Mouse (Mus musculus) embryonic stem cell, embryonic (primary cell): ENCODE measurements around the gene Abcc12.

Experiments used
- CTCF ChIA-PET, 4 experiments: fragments of 300-600 bp in 2 of 4; fragments of 350-600 bp in 2 of 4; sonication (Branson Sonifier 250); formaldehyde crosslinking; loops; one replicate each; lab custom pipeline; 2022; ENCODE audit warnings: inconsistent platforms in 2 of 4; lab: Charles Lee
- POLR2A ChIA-PET, 4 experiments: fragments of 300-600 bp in 2 of 4; fragments of 350-600 bp in 2 of 4; sonication (Branson Sonifier 250); formaldehyde crosslinking; loops; one replicate each; lab custom pipeline; 2022; ENCODE audit warnings: antibody characterized with exemption in 4 of 4, inconsistent platforms in 1 of 4; lab: Charles Lee

Gene Abcc12

GRCm38 (mm10) chr8:86586642-86587041 lies 6.2 kb upstream of the Abcc12 start:
- ChIA-PET POLR2A (interaction anchor here in 1 of 4 experiments (1.5 to 1.6 kb wide), 2 partner anchors 322 to 983 kb away, joined by 4 to 5 read pairs; no protein-coding TSS in a partner anchor), CTCF (interaction anchor here (0.6 to 3.1 kb wide), 24 partner anchors 10 to 1189 kb away, joined by 3 to 76 read pairs (median 8); partner anchors contain the start of gene Neto2 (in 3 of the 4))

GRCm38 (mm10) chr8:86586058-86586457 lies 5.6 kb upstream of the Abcc12 start:
- ChIA-PET CTCF (interaction anchor here (0.6 to 3.1 kb wide), 60 partner anchors 8 to 1612 kb away, joined by 3 to 76 read pairs (median 4); partner anchors contain the start of genes Neto2 (in 4 of the 4), Itfg1 (in 1 of the 4) and Phkb (in 1 of the 4)), POLR2A (interaction anchor here in 3 of 4 experiments (0.5 to 1.7 kb wide), 7 partner anchors 219 to 983 kb away, joined by 3 to 11 read pairs (median 3); partner anchors contain the start of gene Neto2 (in 3 of the 3))

- ChIA-PET CTCF (interaction anchor here (0.5 to 3.1 kb wide), 83 partner anchors 9 to 1611 kb away, joined by 3 to 76 read pairs (median 4); partner anchors contain the start of genes Neto2 (in 4 of the 4), Itfg1 (in 1 of the 4) and Phkb (in 1 of the 4)), POLR2A (interaction anchor here in 3 of 4 experiments (0.5 to 1.7 kb wide), 9 partner anchors 218 to 1517 kb away, joined by 3 to 11 read pairs (median 3); partner anchors contain the start of gene Neto2 (in 3 of the 3))
These were observed 5.0 kb upstream of the Abcc12 start for GRCm38 (mm10) chr8:86585532-86585931.

GRCm38 (mm10) chr8:86585118-86585517 lies 4.6 kb upstream of the Abcc12 start:
- ChIA-PET POLR2A (interaction anchor here in 3 of 4 experiments (0.6 to 1.7 kb wide), 7 partner anchors 319 to 1517 kb away, joined by 3 to 11 read pairs (median 4); partner anchors contain the start of gene Neto2 (in 2 of the 3)), CTCF (interaction anchor here (0.5 to 3.1 kb wide), 77 partner anchors 8 to 1611 kb away, joined by 3 to 76 read pairs (median 4); partner anchors contain the start of genes Neto2 (in 4 of the 4), Itfg1 (in 1 of the 4) and Phkb (in 1 of the 4))

GRCm38 (mm10) chr8:86581921-86582331 lies 1.4 kb upstream of the Abcc12 start:
- CTCF ChIA-PET: no interaction called here

GRCm38 (mm10) chr8:86578693-86579092 lies 1.8 kb downstream of the Abcc12 start:
- CTCF ChIA-PET: interaction anchor here in 1 of 4 experiments (0.7 to 1.1 kb wide), 2 partner anchors 135 to 879 kb away, joined by 3 read pairs; partner anchors contain the start of gene Neto2
- POLR2A ChIA-PET: no interaction called here

More at GRCm38 (mm10) chr8:86581921-86582331, 1.4 kb upstream of the Abcc12 start:
- POLR2A ChIA-PET: no interaction called here

GRCm38 (mm10) chr8:86578076-86578475 lies 2.4 kb downstream of the Abcc12 start:
- CTCF ChIA-PET: interaction anchor here in 1 of 4 experiments (1.1 kb wide), 1 partner anchor 878 kb away, joined by 3 read pairs; the partner anchor contains the start of gene Neto2
- POLR2A ChIA-PET: no interaction called here

- ChIA-PET CTCF (no interaction called here), POLR2A (no interaction called here)
These were observed 2.9 kb downstream of the Abcc12 start for GRCm38 (mm10) chr8:86577547-86577946.

GRCm38 (mm10) chr8:86563674-86564073 lies 16.8 kb downstream of the Abcc12 start:
- CTCF ChIA-PET: no interaction called here

GRCm38 (mm10) chr8:86561737-86562136 lies 18.7 kb downstream of the Abcc12 start:
- CTCF ChIA-PET: interaction anchor here in 2 of 4 experiments (0.6 to 1.3 kb wide), 4 partner anchors 24 to 27 kb away, joined by 3 to 4 read pairs (median 3); no protein-coding TSS in a partner anchor
- POLR2A ChIA-PET: no interaction called here

More at GRCm38 (mm10) chr8:86563674-86564073, 16.8 kb downstream of the Abcc12 start:
- POLR2A ChIA-PET: no interaction called here

GRCm38 (mm10) chr8:86560688-86561065 lies 19.8 kb downstream of the Abcc12 start:
- ChIA-PET CTCF (interaction anchor here in 2 of 4 experiments (0.6 to 1.1 kb wide), 4 partner anchors 24 to 348 kb away, joined by 3 to 4 read pairs (median 3); no protein-coding TSS in a partner anchor), POLR2A (interaction anchor here in 1 of 4 experiments (0.6 kb wide), 1 partner anchor 10 kb away, joined by 5 read pairs; no protein-coding TSS in a partner anchor)

GRCm38 (mm10) chr8:86559947-86560687 lies 20.4 kb downstream of the Abcc12 start:
- POLR2A ChIA-PET: interaction anchor here in 2 of 4 experiments (0.6 to 1.2 kb wide), 4 partner anchors 9 to 859 kb away, joined by 3 to 5 read pairs (median 4); no protein-coding TSS in a partner anchor
- CTCF ChIA-PET: interaction anchor here in 3 of 4 experiments (0.7 to 1.1 kb wide), 5 partner anchors 9 to 861 kb away, joined by 3 to 4 read pairs (median 3); no protein-coding TSS in a partner anchor

GRCm38 (mm10) chr8:86557186-86558045 lies 23.1 kb downstream of the Abcc12 start:
- ChIA-PET POLR2A (no interaction called here), CTCF (interaction anchor here in 2 of 4 experiments (0.5 to 0.6 kb wide), 2 partner anchors 63 to 377 kb away, joined by 3 to 6 read pairs; no protein-coding TSS in a partner anchor)

- ChIA-PET POLR2A (no interaction called here), CTCF (no interaction called here)
These were observed 24.9 kb downstream of the Abcc12 start for GRCm38 (mm10) chr8:86555564-86555963.

GRCm38 (mm10) chr8:86554220-86554891 lies 26.1 kb downstream of the Abcc12 start:
- POLR2A ChIA-PET: no interaction called here
- CTCF ChIA-PET: no interaction called here

GRCm38 (mm10) chr8:86550516-86550915 lies 30.0 kb downstream of the Abcc12 start:
- ChIA-PET CTCF (interaction anchor here in 1 of 4 experiments (0.6 to 1.5 kb wide), 2 partner anchors 9 to 14 kb away, joined by 3 to 4 read pairs; no protein-coding TSS in a partner anchor), POLR2A (interaction anchor here in 2 of 4 experiments (0.6 to 1.2 kb wide), 3 partner anchors 9 to 1071 kb away, joined by 4 to 5 read pairs (median 4); no protein-coding TSS in a partner anchor)

- ChIA-PET POLR2A (no interaction called here), CTCF (interaction anchor here in 2 of 4 experiments (0.6 to 1.1 kb wide), 2 partner anchors 9 to 491 kb away, joined by 4 read pairs; no protein-coding TSS in a partner anchor)
These were observed 34.5 kb downstream of the Abcc12 start for GRCm38 (mm10) chr8:86546001-86546400.
